Mouse (Mus musculus) stomach, postnatal 0 days (tissue): ENCODE results near the gene Unc50.

Experiments used
- CTCF ChIP-seq: IDR thresholded peaks from 2 replicates; pipeline ENCODE4 v1.5.1; 2016; ENCODE audit warnings: antibody characterized with exemption, low read depth, mild to moderate bottlenecking, moderate library complexity
- EP300 ChIP-seq: optimal IDR thresholded peaks from 2 replicates; pipeline ENCODE3; 2016; ENCODE audit warnings: antibody characterized with exemption

- TF ChIP-seq CTCF = no peak
- TF ChIP-seq EP300 = no peak
These were observed 13.2 kb downstream of the Unc50 start for GRCm38 (mm10) chr1:37442848-37443835.
